Mouse (Mus musculus) testis, adult 2 months (tissue): Measurements from ENCODE around the gene Dner. TPM values are rescaled to one million over a fixed set of nuclear protein-coding genes. Genes with fewer than 3 reads are reported as not detected.

Source experiments
- H3K27ac ChIP-seq: fragments of 200-500 bp; 2 replicates; pipeline ENCODE4 v1.5.1; 2012; ENCODE audit warnings: low read depth, low read length; ENCODE audit not compliant: control insufficient read depth, insufficient read depth
- H3K27me3 ChIP-seq: fragments of 200-500 bp; 2 replicates; pipeline ENCODE4 v1.6.1; 2012; ENCODE audit warnings: mild to moderate bottlenecking, low read length, moderate library complexity; ENCODE audit not compliant: control insufficient read depth, insufficient read depth
- H3K36me3 ChIP-seq: fragments of 200-500 bp; 2 replicates; pipeline ENCODE4 v1.6.1; 2012; ENCODE audit warnings: mild to moderate bottlenecking, low read length; ENCODE audit not compliant: control insufficient read depth, insufficient read depth
- H3K4me1 ChIP-seq: fragments of 200-500 bp; 2 replicates; pipeline ENCODE4 v1.6.1; 2012; ENCODE audit warnings: low read length; ENCODE audit not compliant: control insufficient read depth, insufficient read depth
- H3K4me3 ChIP-seq: fragments of 200-500 bp; 2 replicates; pipeline ENCODE4 v1.5.1; 2012; ENCODE audit warnings: low read depth, mild to moderate bottlenecking, low read length, moderate library complexity, mixed read lengths; ENCODE audit not compliant: control insufficient read depth
- CTCF ChIP-seq: fragments of 200-500 bp; IDR thresholded peaks from 2 replicates; pipeline ENCODE4 v1.5.1; 2012; ENCODE audit warnings: low read depth, mild to moderate bottlenecking, inconsistent platforms, low read length, moderate library complexity; ENCODE audit not compliant: control insufficient read depth, insufficient read depth, insufficient replicate concordance
- POLR2A ChIP-seq: fragments of 200-500 bp; IDR thresholded peaks from 2 replicates; pipeline ENCODE4 v1.6.1; 2012; ENCODE audit warnings: low read depth, mild to moderate bottlenecking, inconsistent platforms, low read length, moderate library complexity; ENCODE audit not compliant: control insufficient read depth
- polyA plus RNA-seq: library from polyadenylated mRNA; depleted of rRNA; stranded (reverse); fragments of >200 nt; gene quantifications from 2 replicates; pipeline ENCODE4 v1.2.3, GENCODE M21; 2012

Dner gene
- polyA plus RNA-seq, 1 experiment = 0.65 TPM

- Histone ChIP-seq H3K36me3 (no peaks in the 10 kb centered on the region), H3K4me3 (no peak overlapping the region), H3K27me3 (no peaks in the 10 kb centered on the region), H3K27ac (no peak overlapping the region), H3K4me1 (no peaks in the 10 kb centered on the region)
- TF ChIP-seq POLR2A (no peak), CTCF (no peak)
Observed at GRCm38 (mm10) chr1:84506984-84507546, 189.0 kb downstream of the Dner start.

- Histone ChIP-seq H3K27me3 (no peaks in the 10 kb centered on the region), H3K4me3 (no peak overlapping the region), H3K27ac (no peak overlapping the region), H3K36me3 (no peaks in the 10 kb centered on the region), H3K4me1 (no peaks in the 10 kb centered on the region)
- TF ChIP-seq POLR2A (no peak), CTCF (no peak)
Observed at GRCm38 (mm10) chr1:84500673-84501072, 195.3 kb downstream of the Dner start.

GRCm38 (mm10) chr1:84491732-84492131, 204.3 kb downstream of the Dner start:
- Histone ChIP-seq H3K4me1 (no peaks in the 10 kb centered on the region), H3K27me3 (no peaks in the 10 kb centered on the region), H3K27ac (no peak overlapping the region), H3K4me3 (no peak overlapping the region), H3K36me3 (no peaks in the 10 kb centered on the region)
- TF ChIP-seq CTCF = no peak
- no peak for TF ChIP-seq POLR2A

- Histone ChIP-seq H3K4me1 (no peaks in the 10 kb centered on the region), H3K36me3 (no peaks in the 10 kb centered on the region), H3K4me3 (no peak overlapping the region), H3K27ac (no peak overlapping the region), H3K27me3 (no peaks in the 10 kb centered on the region)
- TF ChIP-seq POLR2A = no peak
- no peak for TF ChIP-seq CTCF
Observed at GRCm38 (mm10) chr1:84488546-84488945, 207.5 kb downstream of the Dner start.

GRCm38 (mm10) chr1:84485066-84485465, 211.0 kb downstream of the Dner start:
- no peak overlapping the region for H3K4me3 ChIP-seq
- H3K27me3 ChIP-seq = no peaks in the 10 kb centered on the region
- no peak overlapping the region for H3K27ac ChIP-seq
- H3K4me1 ChIP-seq = no peaks in the 10 kb centered on the region
- no peaks in the 10 kb centered on the region for H3K36me3 ChIP-seq
- TF ChIP-seq CTCF = no peak
- TF ChIP-seq POLR2A = no peak

GRCm38 (mm10) chr1:84484577-84484976, 211.4 kb downstream of the Dner start:
- no peak overlapping the region for H3K4me3 ChIP-seq
- no peaks in the 10 kb centered on the region for H3K4me1 ChIP-seq
- no peak for TF ChIP-seq CTCF
- no peak for TF ChIP-seq POLR2A
- H3K36me3 ChIP-seq = no peaks in the 10 kb centered on the region
- no peak overlapping the region for H3K27ac ChIP-seq
- no peaks in the 10 kb centered on the region for H3K27me3 ChIP-seq

- no peaks in the 10 kb centered on the region for H3K27me3 ChIP-seq
- no peak overlapping the region for H3K4me3 ChIP-seq
- H3K27ac ChIP-seq = no peak overlapping the region
- H3K36me3 ChIP-seq = no peaks in the 10 kb centered on the region
- H3K4me1 ChIP-seq = no peaks in the 10 kb centered on the region
- no peak for TF ChIP-seq POLR2A
- TF ChIP-seq CTCF = no peak
Observed at GRCm38 (mm10) chr1:84479976-84480375, 216.0 kb downstream of the Dner start.

- no peak for TF ChIP-seq CTCF
- no peak for TF ChIP-seq POLR2A
- no peaks in the 10 kb centered on the region for H3K27me3 ChIP-seq
- H3K36me3 ChIP-seq = no peaks in the 10 kb centered on the region
Observed at GRCm38 (mm10) chr1:84474274-84474673, 221.7 kb downstream of the Dner start.

More at GRCm38 (mm10) chr1:84474274-84474673, 221.7 kb downstream of the Dner start:
- Histone ChIP-seq H3K27ac (no peak overlapping the region), H3K4me1 (no peaks in the 10 kb centered on the region), H3K4me3 (no peak overlapping the region)
